Comparison of ENCODE assay signal across 8 mouse cellular contexts in the genomic region with DNA sequence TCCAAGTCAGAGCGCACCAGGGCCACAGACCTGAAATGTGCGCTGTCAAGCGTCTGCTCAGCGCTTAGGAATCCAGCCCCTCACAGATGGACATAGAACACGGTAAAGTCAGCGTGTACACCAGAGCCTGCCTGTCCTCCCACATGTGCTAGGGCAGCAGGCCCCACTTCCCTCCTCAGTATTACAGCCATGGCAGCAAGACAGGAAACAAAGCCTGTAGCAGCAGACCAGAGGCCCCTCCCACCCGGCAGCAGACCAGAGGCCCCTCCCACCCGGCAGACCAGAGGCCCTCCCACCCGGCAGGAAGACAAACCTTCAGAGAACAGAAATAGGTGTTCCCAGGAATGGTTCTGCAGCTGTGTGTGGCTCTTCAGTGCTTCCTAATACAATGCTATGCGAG. TPM values are rescaled to one million over a fixed set of nuclear protein-coding genes. Genes with fewer than 3 reads are reported as not detected.
A peak's percentile ranks its signal among the peaks of the same experiment; 100 is the strongest.
DNase-seq lines count a peak whose midpoint lies in the region; ATAC-seq lines count a peak whose summit lies in the region.

No protein-coding gene starts in this region.

- H3K9ac ChIP-seq in kidney, embryonic 15.5 days: peak overlapping the region; percentile 25; the same call in 1 of the 2 replicates
- no peak overlapping the region for H3K9ac ChIP-seq in liver, embryonic 15.5 days

- H3K9me3 ChIP-seq in kidney, embryonic 15.5 days (replicated peaks): no peaks in the 10 kb centered on the region
- no peaks in the 10 kb centered on the region for H3K9me3 ChIP-seq in liver, embryonic 15.5 days (replicated peaks)

- peak; percentile 42; the same call in 1 of the 2 replicates for ATAC-seq in kidney, embryonic 15.5 days (replicated peaks; ENCODE audit: low FRiP score)
- ATAC-seq in liver, embryonic 15.5 days (ENCODE audit: insufficient read depth): peak; percentile 17; the same call in 1 of the 2 replicates

- no peaks in the 10 kb centered on the region for H3K27me3 ChIP-seq in kidney, embryonic 15.5 days
- no peaks in the 10 kb centered on the region for H3K27me3 ChIP-seq in liver, embryonic 15.5 days

- peak overlapping the region; percentile 91 for H3K4me2 ChIP-seq in kidney, embryonic 15.5 days
- peak overlapping the region; percentile 82 for H3K4me2 ChIP-seq in liver, embryonic 15.5 days

- DNase-seq in kidney, adult 8-10 months: no peak
- DNase-seq in embryo, embryonic 10.5 days (ENCODE audit: low spot score): peak; percentile 54
- peak; percentile 52 for DNase-seq in heart, postnatal 4 days
- DNase-seq in thymus, postnatal 14 days: peak; percentile 78
- no peak for DNase-seq in left cerebral cortex, adult 18-20 months (ENCODE audit: low spot score in 2 of 2)
- DNase-seq in gastrocnemius, postnatal 10 days: no peak

- H3K4me1 ChIP-seq in kidney, embryonic 15.5 days: peaks cover 42% of the 10 kb centered on the region
- peaks cover 57% of the 10 kb centered on the region for H3K4me1 ChIP-seq in liver, embryonic 15.5 days (replicated peaks)

- 33% methylated on average over 10 of the region's 10 CpGs for WGBS in kidney, embryonic 15.5 days
- 21% methylated on average over 10 of the region's 10 CpGs for WGBS in liver, embryonic 15.5 days (ENCODE audit: insufficient replicate concordance)

- H3K36me3 ChIP-seq in kidney, embryonic 15.5 days: peaks cover 48% of the 10 kb centered on the region
- H3K36me3 ChIP-seq in liver, embryonic 15.5 days (replicated peaks): peaks cover 55% of the 10 kb centered on the region

- peak overlapping the region; percentile 28 for H3K4me3 ChIP-seq in kidney, embryonic 15.5 days (replicated peaks)
- peak overlapping the region; percentile 16 for H3K4me3 ChIP-seq in liver, embryonic 15.5 days (replicated peaks)

- H3K27ac ChIP-seq in kidney, embryonic 15.5 days: peak overlapping the region; percentile 68
- 0 out of 2 replicates have a peak overlapping the region, but pooled peaks have one; percentile 5 for H3K27ac ChIP-seq in liver, embryonic 15.5 days (replicated peaks)

RNA-seq across cellular contexts. Expression of gene Cdc37, which starts 3.1 kb away (rescaled TPM):
- 332 and 351 TPM in 2 replicates for polyA plus RNA-seq in kidney, embryonic 15.5 days (2015; fragmentation: Nextera tagmentation; extraction: Ambion mirVana)
- 100 to 1,000 TPM; 145 to 158 TPM for total RNA-seq in heart, postnatal 4 days (2021)
- polyA plus RNA-seq in liver, embryonic 15.5 days (2015; fragmentation: Nextera tagmentation; extraction: Ambion mirVana): 115 and 122 TPM in 2 replicates
- total RNA-seq in left cerebral cortex, adult 18-20 months (2021): 100 to 1,000 TPM; 153 to 154 TPM
- total RNA-seq in gastrocnemius, postnatal 10 days (2021): 100 to 1,000 TPM; 138 to 151 TPM

RNA-seq across cellular contexts. Expression of gene Tyk2, which starts 15.7 kb away (rescaled TPM):
- 12.7 and 15.5 TPM in 2 replicates for polyA plus RNA-seq in kidney, embryonic 15.5 days (2015; fragmentation: Nextera tagmentation; extraction: Ambion mirVana)
- 1 to 10 TPM; 7.7 to 8.2 TPM for total RNA-seq in heart, postnatal 4 days (2021)
- polyA plus RNA-seq in liver, embryonic 15.5 days (2015; fragmentation: Nextera tagmentation; extraction: Ambion mirVana): 7.4 and 8.8 TPM in 2 replicates
- 10 to 100 TPM; 12.6 to 12.7 TPM for total RNA-seq in left cerebral cortex, adult 18-20 months (2021)
- 1 to 10 TPM; 5.1 to 7.6 TPM for total RNA-seq in gastrocnemius, postnatal 10 days (2021)

RNA-seq across cellular contexts. Expression of gene Pde4a, which starts 18.8 kb away (rescaled TPM):
- polyA plus RNA-seq in kidney, embryonic 15.5 days (2015; fragmentation: Nextera tagmentation; extraction: Ambion mirVana): 12.6 and 12.7 TPM in 2 replicates
- 10 to 100 TPM; 18.7 to 21.1 TPM for total RNA-seq in heart, postnatal 4 days (2021)
- 1.7 and 1.8 TPM in 2 replicates for polyA plus RNA-seq in liver, embryonic 15.5 days (2015; fragmentation: Nextera tagmentation; extraction: Ambion mirVana)
- 10 to 100 TPM; 84.8 to 98.3 TPM for total RNA-seq in left cerebral cortex, adult 18-20 months (2021)
- total RNA-seq in gastrocnemius, postnatal 10 days (2021): 10 to 100 TPM; 22.1 to 23.2 TPM

RNA-seq across cellular contexts. Expression of gene Raver1, which starts 54.9 kb away (rescaled TPM):
- polyA plus RNA-seq in kidney, embryonic 15.5 days (2015; fragmentation: Nextera tagmentation; extraction: Ambion mirVana): 67.9 and 76.3 TPM in 2 replicates
- 10 to 100 TPM; 44.4 to 48.9 TPM for total RNA-seq in heart, postnatal 4 days (2021)
- polyA plus RNA-seq in liver, embryonic 15.5 days (2015; fragmentation: Nextera tagmentation; extraction: Ambion mirVana): 21.7 and 23.4 TPM in 2 replicates
- 10 to 100 TPM; 25.3 to 28.0 TPM for total RNA-seq in left cerebral cortex, adult 18-20 months (2021)
- total RNA-seq in gastrocnemius, postnatal 10 days (2021): 10 to 100 TPM; 22.1 to 25.6 TPM

RNA-seq across cellular contexts. Expression of gene Gm38431, which starts 54.9 kb away (rescaled TPM):
- 2.2 and 3.0 TPM in 2 replicates for polyA plus RNA-seq in kidney, embryonic 15.5 days (2015; fragmentation: Nextera tagmentation; extraction: Ambion mirVana)
- 1 to 10 TPM in 1 of 2 experiments, under 1 TPM in 1; 0.64 to 2.2 TPM for total RNA-seq in heart, postnatal 4 days (2021)
- polyA plus RNA-seq in liver, embryonic 15.5 days (2015; fragmentation: Nextera tagmentation; extraction: Ambion mirVana): 1.9 and 2.4 TPM in 2 replicates
- 1 to 10 TPM; 1.6 to 1.8 TPM for total RNA-seq in left cerebral cortex, adult 18-20 months (2021)
- 1 to 10 TPM in 1 of 2 experiments, under 1 TPM in 1; 0.61 to 1.2 TPM for total RNA-seq in gastrocnemius, postnatal 10 days (2021)

Comparison
In these comparisons a context has a peak if more than half of its experiments do, and no peak if none do; other contexts are left out.
1. DNase-seq: peak in embryo, embryonic 10.5 days (single experiment), heart, postnatal 4 days (single experiment) and thymus, postnatal 14 days (single experiment); none in kidney, adult 8-10 months (0 of 2), left cerebral cortex, adult 18-20 months (0 of 2) and gastrocnemius, postnatal 10 days (single experiment).